Mouse (Mus musculus): ENCODE results near the gene Smyd3.

GRCm38 (mm10) chr1:179261496-179261966 is 256.3 kb downstream of the Smyd3 start:
- no peak for TF ChIP-seq CTCF (IDR thresholded peaks at IDR 0.05; ENCODE audit: low read depth, low read length)
- TF ChIP-seq POLR2A (IDR thresholded peaks at IDR 0.05; ENCODE audit: insufficient read depth, low read length): no peak
